26 mouse cellular contexts compared by ENCODE assay signal in genomic region chr11:70115901-70116300, GRCm38 (mm10). TPM values are rescaled to one million over a fixed set of nuclear protein-coding genes. Genes with fewer than 3 reads are reported as not detected.
"Had no signal": no experiment of that assay in that cellular context is flagged by ENCODE, and none has a peak within 500 bp of the region (broad histone marks: within the 10 kb centered on the region; RNA-seq: fewer than 3 reads in every experiment).

No protein-coding gene starts in this region.

- DNase-seq: heart, postnatal 10 days; heart, postnatal 14 days; heart, postnatal 36 days; heart, postnatal 4 days; kidney, adult 11 months; kidney, adult 18-20 months; kidney, adult 2 months; kidney, adult 8-10 months; kidney, adult 9 months; kidney, postnatal 10 days; kidney, postnatal 14 days; kidney, postnatal 25 days; kidney, postnatal 36 days; kidney, postnatal 4 days; layer of hippocampus, adult 9-11 months; layer of hippocampus, postnatal 36 days had no signal

RNA-seq across cellular contexts. Expression of gene Mgl2, which starts 14.2 kb away (rescaled TPM):
- total RNA-seq: hindbrain, postnatal 0 days had no signal

RNA-seq across cellular contexts. Expression of gene Asgr2, which starts 23.5 kb away (rescaled TPM):
- total RNA-seq: heart, postnatal 10 days; heart, postnatal 25 days; heart, postnatal 36 days; heart, postnatal 4 days; hindbrain, postnatal 0 days; layer of hippocampus, adult 18-20 months; layer of hippocampus, adult 2 months; layer of hippocampus, postnatal 10 days; layer of hippocampus, postnatal 14 days; layer of hippocampus, postnatal 25 days; layer of hippocampus, postnatal 36 days; left cerebral cortex, adult 18-20 months; left cerebral cortex, adult 2 months; left cerebral cortex, adult 8-10 months had no signal
